Mouse (Mus musculus) hindbrain, embryonic 14.5 days (tissue): ENCODE data around the gene Pwp2. TPM values are rescaled to one million over a fixed set of nuclear protein-coding genes. Genes with fewer than 3 reads are reported as not detected.

Source experiments
- ATAC-seq: fragments of 200-750 bp; cut with Nextera tagmentation; 2 replicates; pipeline ENCODE4 v1.8.0; 2017; ENCODE audit warnings: moderate number of reproducible peaks, mild to moderate bottlenecking, moderate TSS enrichment, moderate library complexity; ENCODE audit not compliant: low FRiP score
- DNase-seq: peaks from one replicate; pipeline ENCODE4 v3.0.0-alpha.2; 2015; ENCODE audit warnings: low spot score
- H3K27ac ChIP-seq: fragments of 300-500 bp; sonication (generic); 2 replicates; pipeline ENCODE4 v1.5.1; 2014; ENCODE audit warnings: mild to moderate bottlenecking, moderate library complexity
- H3K27me3 ChIP-seq: fragments of 300-500 bp; sonication (generic); 2 replicates; pipeline ENCODE4 v1.6.1; 2014; ENCODE audit warnings: mild to moderate bottlenecking, low read length, mixed read lengths; ENCODE audit not compliant: control insufficient read depth, insufficient read depth
- H3K36me3 ChIP-seq: fragments of 300-500 bp; sonication (generic); replicated peaks from 2 replicates; pipeline ENCODE4 v1.6.1; 2014; ENCODE audit not compliant: control insufficient read depth, insufficient read depth
- H3K4me1 ChIP-seq: fragments of 300-500 bp; sonication (generic); replicated peaks from 2 replicates; pipeline ENCODE4 v1.6.1; 2014; ENCODE audit warnings: antibody characterized with exemption, low read length, mixed read lengths; ENCODE audit not compliant: control insufficient read depth, insufficient read depth
- H3K4me2 ChIP-seq: fragments of 300-500 bp; sonication (generic); replicated peaks from 2 replicates; pipeline ENCODE4 v1.6.1; 2014; ENCODE audit warnings: mild to moderate bottlenecking, moderate library complexity
- H3K4me3 ChIP-seq: fragments of 300-500 bp; sonication (generic); replicated peaks from 2 replicates; pipeline ENCODE4 v1.5.1; 2014; ENCODE audit warnings: mild to moderate bottlenecking, low read length
- H3K9ac ChIP-seq: fragments of 300-500 bp; sonication (generic); 2 replicates; pipeline ENCODE4 v1.6.1; 2014
- H3K9me3 ChIP-seq: fragments of 300-500 bp; sonication (generic); 2 replicates; pipeline ENCODE4 v1.6.1; 2016; ENCODE audit warnings: low read length; ENCODE audit not compliant: control insufficient read depth
- WGBS: fragments of 180-500 bp; shearing (Covaris S2); extraction: QIAGEN DNeasy Blood & Tissue Kit; methylation state at CpG from one replicate; pipeline ENCODE4 v1.1.7; 2014; 5-methylcytosine and 5-hydroxymethylcytosine counted together
- polyA plus RNA-seq: library from polyadenylated mRNA; unstranded; fragments of >200 nt; fragmentation: Nextera tagmentation; extraction: Ambion mirVana; gene quantifications from 2 replicates; pipeline ENCODE4 v1.2.1, GENCODE M21; 2014

Pwp2 gene
- polyA plus RNA-seq, 1 experiment from 2014 or later, result 13.5 TPM

- H3K9ac ChIP-seq, result no peak overlapping the region
- no peak overlapping the region for H3K27ac ChIP-seq
- DNase-seq (no peak), ATAC-seq (no peak)
- no peak overlapping the region for H3K4me2 ChIP-seq
- H3K4me3 ChIP-seq, result no peak overlapping the region
- no peaks in the 10 kb centered on the region for H3K27me3 ChIP-seq
- H3K9me3 ChIP-seq, result no peaks in the 10 kb centered on the region
- WGBS, result 68% methylated on average over 14 of the region's 14 CpGs
- no peaks in the 10 kb centered on the region for H3K36me3 ChIP-seq
- peaks cover 9% of the 10 kb centered on the region; the same call in 1 of the 2 replicates for H3K4me1 ChIP-seq
Measured at GRCm38 (mm10) chr10:78138812-78139523, 46.0 kb downstream of the Pwp2 start.

GRCm38 (mm10) chr10:78137191-78137590 lies 47.8 kb downstream of the Pwp2 start:
- WGBS, result 94% methylated on average over 3 of the region's 3 CpGs
- Histone ChIP-seq H3K9me3 (no peaks in the 10 kb centered on the region), H3K4me2 (no peak overlapping the region), H3K27ac (no peak overlapping the region), H3K36me3 (no peaks in the 10 kb centered on the region), H3K9ac (no peak overlapping the region), H3K4me3 (no peak overlapping the region), H3K27me3 (no peaks in the 10 kb centered on the region), H3K4me1 (peaks cover 9% of the 10 kb centered on the region; the same call in 1 of the 2 replicates)
- no peak for ATAC-seq
- DNase-seq, result no peak

- DNase-seq (no peak), ATAC-seq (no peak)
- Histone ChIP-seq H3K27ac (no peak overlapping the region), H3K4me2 (no peak overlapping the region), H3K9me3 (no peaks in the 10 kb centered on the region), H3K4me3 (no peak overlapping the region), H3K36me3 (no peaks in the 10 kb centered on the region), H3K27me3 (no peaks in the 10 kb centered on the region), H3K9ac (no peak overlapping the region), H3K4me1 (peaks cover 9% of the 10 kb centered on the region; the same call in 1 of the 2 replicates)
- 90% methylated on average over 5 of the region's 5 CpGs for WGBS
Measured at GRCm38 (mm10) chr10:78135947-78136346, 49.0 kb downstream of the Pwp2 start.

GRCm38 (mm10) chr10:78134975-78135798 lies 49.8 kb downstream of the Pwp2 start:
- ATAC-seq (peak; percentile 59; the same call in 1 of the 2 replicates), DNase-seq (peak; percentile 46)
- Histone ChIP-seq H3K9ac (no peak overlapping the region), H3K4me3 (no peak overlapping the region), H3K4me2 (peak overlapping the region; percentile 30; the same call in 1 of the 2 replicates), H3K9me3 (no peaks in the 10 kb centered on the region), H3K36me3 (no peaks in the 10 kb centered on the region), H3K27me3 (no peaks in the 10 kb centered on the region), H3K4me1 (peaks cover 9% of the 10 kb centered on the region; the same call in 1 of the 2 replicates), H3K27ac (no peak overlapping the region)
- 14% methylated on average over 14 of the region's 14 CpGs for WGBS

- peaks cover 9% of the 10 kb centered on the region; the same call in 1 of the 2 replicates for H3K4me1 ChIP-seq
- 75% methylated on average over 4 of the region's 4 CpGs for WGBS
Measured at GRCm38 (mm10) chr10:78134400-78134799, 50.5 kb downstream of the Pwp2 start.

GRCm38 (mm10) chr10:78129998-78130397 lies 55.0 kb downstream of the Pwp2 start:
- no peaks in the 10 kb centered on the region for H3K9me3 ChIP-seq
- H3K4me3 ChIP-seq, result no peak overlapping the region
- H3K4me1 ChIP-seq, result peaks cover 2% of the 10 kb centered on the region; the same call in 1 of the 2 replicates
- H3K27ac ChIP-seq, result no peak overlapping the region
- WGBS, result 81% methylated on average over 4 of the region's 4 CpGs
- ATAC-seq (no peak), DNase-seq (no peak)
- H3K36me3 ChIP-seq, result no peaks in the 10 kb centered on the region
- H3K9ac ChIP-seq, result no peak overlapping the region
- H3K27me3 ChIP-seq, result no peaks in the 10 kb centered on the region
- H3K4me2 ChIP-seq, result no peak overlapping the region

More at GRCm38 (mm10) chr10:78134400-78134799, 50.5 kb downstream of the Pwp2 start:
- no peaks in the 10 kb centered on the region for H3K36me3 ChIP-seq
- ATAC-seq, result no peak
- H3K9me3 ChIP-seq, result no peaks in the 10 kb centered on the region
- H3K4me3 ChIP-seq, result no peak overlapping the region
- H3K27ac ChIP-seq, result no peak overlapping the region
- no peak overlapping the region for H3K4me2 ChIP-seq
- DNase-seq, result no peak
- no peak overlapping the region for H3K9ac ChIP-seq
- H3K27me3 ChIP-seq, result no peaks in the 10 kb centered on the region

GRCm38 (mm10) chr10:78129423-78129822 lies 55.5 kb downstream of the Pwp2 start:
- Histone ChIP-seq H3K4me3 (no peak overlapping the region), H3K27me3 (no peaks in the 10 kb centered on the region), H3K9me3 (no peaks in the 10 kb centered on the region), H3K4me1 (no peaks in the 10 kb centered on the region), H3K36me3 (no peaks in the 10 kb centered on the region), H3K27ac (no peak overlapping the region), H3K9ac (no peak overlapping the region), H3K4me2 (no peak overlapping the region)
- no peak for ATAC-seq
- WGBS, result 66% methylated on average over 11 of the region's 11 CpGs
- no peak for DNase-seq

GRCm38 (mm10) chr10:78128647-78129046 lies 56.3 kb downstream of the Pwp2 start:
- no peak overlapping the region for H3K27ac ChIP-seq
- ATAC-seq (no peak), DNase-seq (no peak)
- H3K36me3 ChIP-seq, result no peaks in the 10 kb centered on the region
- H3K4me3 ChIP-seq, result no peak overlapping the region
- no peaks in the 10 kb centered on the region for H3K4me1 ChIP-seq
- H3K4me2 ChIP-seq, result no peak overlapping the region
- no peak overlapping the region for H3K9ac ChIP-seq
- no peaks in the 10 kb centered on the region for H3K9me3 ChIP-seq
- H3K27me3 ChIP-seq, result no peaks in the 10 kb centered on the region
- 98% methylated on average over 2 of the region's 2 CpGs for WGBS

GRCm38 (mm10) chr10:78127931-78128330 lies 57.0 kb downstream of the Pwp2 start:
- Histone ChIP-seq H3K36me3 (no peaks in the 10 kb centered on the region), H3K27ac (no peak overlapping the region), H3K4me1 (no peaks in the 10 kb centered on the region), H3K9ac (no peak overlapping the region), H3K4me3 (no peak overlapping the region), H3K4me2 (no peak overlapping the region), H3K9me3 (no peaks in the 10 kb centered on the region), H3K27me3 (no peaks in the 10 kb centered on the region)
- 75% methylated on average over 1 of the region's 1 CpGs for WGBS
- ATAC-seq, result no peak
- DNase-seq, result no peak
